Mouse (Mus musculus) lung, adult 2 months (tissue): ENCODE data around the gene Senp5. TPM values are rescaled to one million over a fixed set of nuclear protein-coding genes. Genes with fewer than 3 reads are reported as not detected.

Experiments
- DNase-seq: peaks from one replicate; pipeline ENCODE4 v3.0.0; 2022
- H3K4me1 ChIP-seq: fragments of 200-500 bp; 2 replicates; pipeline ENCODE4 v1.6.1; 2011; ENCODE audit warnings: low read length; ENCODE audit not compliant: control insufficient read depth, insufficient read depth
- H3K4me3 ChIP-seq: fragments of 200-500 bp; replicated peaks from 2 replicates; pipeline ENCODE3; 2011; ENCODE audit warnings: low read depth, mild to moderate bottlenecking, control low read depth, low read length; ENCODE audit errors: extremely low read depth
- CTCF ChIP-seq: fragments of 200-500 bp; IDR thresholded peaks from 2 replicates; pipeline ENCODE4 v1.5.1; 2011; ENCODE audit warnings: mild to moderate bottlenecking, low read length, control low read depth; ENCODE audit not compliant: insufficient read depth
- POLR2A ChIP-seq: fragments of 200-500 bp; IDR thresholded peaks from 2 replicates; pipeline ENCODE4 v1.6.1; 2011; ENCODE audit warnings: low read depth, mild to moderate bottlenecking, control low read depth, low read length, borderline replicate concordance; ENCODE audit errors: extremely low read depth
- WGBS: fragments of 180-500 bp; shearing (Covaris S2); methylation state at CpG from one replicate; pipeline ENCODE4 v1.1.7; 2018; 5-methylcytosine and 5-hydroxymethylcytosine counted together
- polyA plus RNA-seq: library from polyadenylated mRNA; depleted of rRNA; stranded (reverse); fragments of >200 nt; gene quantifications from 2 replicates; pipeline ENCODE4 v1.2.3, GENCODE M21; 2012; rRNA removed

Gene Senp5
- 3.4 and 5.8 TPM in 2 replicates for polyA plus RNA-seq

GRCm38 (mm10) chr16:32002509-32003477 lies at the start of gene Senp5:
Gene Senp5 (minus strand): TSS chr16:32003287.
- DNase-seq = peak; percentile 90
- peak within 1 kb of the TSS; percentile 83 for H3K4me3 ChIP-seq
- under 1% methylated on average over 66 of the region's 66 CpGs for WGBS
- TF ChIP-seq POLR2A (peak; percentile 84; the same call in 1 of the 2 replicates), CTCF (no peak)
- no peaks in the 10 kb centered on the region; the same call in 1 of the 2 replicates for H3K4me1 ChIP-seq

GRCm38 (mm10) chr16:32042367-32042766 lies 39.3 kb upstream of the Senp5 start:
- Histone ChIP-seq H3K4me1 (no peaks in the 10 kb centered on the region), H3K4me3 (no peak overlapping the region)
- no peak; the same call in 1 of the 2 replicates for TF ChIP-seq CTCF
- TF ChIP-seq POLR2A = no peak
- DNase-seq = no peak
- 86% methylated on average over 4 of the region's 4 CpGs for WGBS

GRCm38 (mm10) chr16:32019678-32020077 lies 16.6 kb upstream of the Senp5 start:
- no peaks in the 10 kb centered on the region for H3K4me1 ChIP-seq
- H3K4me3 ChIP-seq = no peak overlapping the region
- WGBS = 93% methylated on average over 9 of the region's 9 CpGs
- DNase-seq = no peak
- TF ChIP-seq POLR2A (no peak), CTCF (no peak)

GRCm38 (mm10) chr16:32010330-32010729 lies 7.2 kb upstream of the Senp5 start:
- no peak overlapping the region for H3K4me3 ChIP-seq
- no peak for DNase-seq
- WGBS = 78% methylated on average over 4 of the region's 4 CpGs
- no peak for TF ChIP-seq POLR2A
- TF ChIP-seq CTCF = no peak
- no peaks in the 10 kb centered on the region for H3K4me1 ChIP-seq

GRCm38 (mm10) chr16:32009913-32010312 lies 6.8 kb upstream of the Senp5 start:
- Histone ChIP-seq H3K4me1 (no peaks in the 10 kb centered on the region), H3K4me3 (no peak overlapping the region)
- DNase-seq = no peak
- WGBS = 26% methylated on average over 5 of the region's 5 CpGs
- TF ChIP-seq POLR2A = no peak

GRCm38 (mm10) chr16:32008529-32009293 lies 5.6 kb upstream of the Senp5 start:
- TF ChIP-seq POLR2A = no peak
- TF ChIP-seq CTCF = no peak
- no peak for DNase-seq
- Histone ChIP-seq H3K4me3 (no peak overlapping the region), H3K4me1 (no peaks in the 10 kb centered on the region)
- 57% methylated on average over 10 of the region's 10 CpGs for WGBS

- WGBS = 90% methylated on average over 3 of the region's 3 CpGs
- Histone ChIP-seq H3K4me3 (no peak overlapping the region), H3K4me1 (no peaks in the 10 kb centered on the region; the same call in 1 of the 2 replicates)
- TF ChIP-seq CTCF (no peak), POLR2A (no peak)
- DNase-seq = no peak
These were observed 1.6 kb upstream of the Senp5 start for GRCm38 (mm10) chr16:32004731-32005130.

- DNase-seq = no peak
- H3K4me3 ChIP-seq = no peak overlapping the region
- H3K4me1 ChIP-seq = no peaks in the 10 kb centered on the region
- 77% methylated on average over 5 of the region's 5 CpGs for WGBS
- TF ChIP-seq CTCF = no peak
- no peak for TF ChIP-seq POLR2A
These were observed 6.7 kb downstream of the Senp5 start for GRCm38 (mm10) chr16:31996371-31996770.

GRCm38 (mm10) chr16:31993946-31994345 lies 9.1 kb downstream of the Senp5 start:
- no peak overlapping the region for H3K4me3 ChIP-seq
- TF ChIP-seq POLR2A (no peak), CTCF (no peak)

More at GRCm38 (mm10) chr16:31993946-31994345, 9.1 kb downstream of the Senp5 start:
- H3K4me1 ChIP-seq = no peaks in the 10 kb centered on the region
- DNase-seq = no peak
